Mouse (Mus musculus) hindbrain, postnatal 0 days (tissue): ENCODE measurements around the gene Akt3. TPM values are rescaled to one million over a fixed set of nuclear protein-coding genes. Genes with fewer than 3 reads are reported as not detected.
A peak's percentile ranks its signal among the peaks of the same experiment; 100 is the strongest.

Experiments used
- ATAC-seq: fragments of 200-750 bp; cut with Nextera tagmentation; 2 replicates; pipeline ENCODE4 v1.8.0; 2017; ENCODE audit warnings: mild to moderate bottlenecking, moderate TSS enrichment, moderate library complexity
- DNase-seq: peaks from one replicate; pipeline ENCODE4 v3.0.0-alpha.2; 2015; ENCODE audit warnings: low spot score
- H3K27ac ChIP-seq: fragments of 300-500 bp; sonication (generic); 2 replicates; pipeline ENCODE4 v1.5.1; 2014; ENCODE audit warnings: mild to moderate bottlenecking
- H3K27me3 ChIP-seq: fragments of 300-500 bp; sonication (generic); 2 replicates; pipeline ENCODE4 v1.6.1; 2014; ENCODE audit warnings: low read length, mixed read lengths; ENCODE audit not compliant: insufficient read depth
- H3K36me3 ChIP-seq: fragments of 300-500 bp; sonication (generic); 2 replicates; pipeline ENCODE4 v1.6.1; 2014; ENCODE audit warnings: low read length, mixed read lengths; ENCODE audit not compliant: insufficient read depth
- H3K4me1 ChIP-seq: fragments of 300-500 bp; sonication (generic); 2 replicates; pipeline ENCODE4 v1.6.1; 2014; ENCODE audit warnings: antibody characterized with exemption, low read length, mixed read lengths; ENCODE audit not compliant: insufficient read depth
- H3K4me2 ChIP-seq: fragments of 300-500 bp; sonication (generic); 2 replicates; pipeline ENCODE4 v1.6.1; 2014; ENCODE audit warnings: low read depth, mild to moderate bottlenecking, low read length, moderate library complexity, mixed read lengths
- H3K4me3 ChIP-seq: fragments of 300-500 bp; sonication (generic); 2 replicates; pipeline ENCODE4 v1.5.1; 2014; ENCODE audit warnings: low read length
- H3K9ac ChIP-seq: fragments of 300-500 bp; sonication (generic); replicated peaks from 2 replicates; pipeline ENCODE4 v1.6.1; 2014; ENCODE audit warnings: mild to moderate bottlenecking, low read length, moderate library complexity, mixed read lengths
- H3K9me3 ChIP-seq: fragments of 300-500 bp; sonication (generic); 2 replicates; pipeline ENCODE4 v1.6.1; 2016; ENCODE audit warnings: low read length, mixed read lengths
- CTCF ChIP-seq: IDR thresholded peaks from 2 replicates; pipeline ENCODE4 v1.5.1; 2016; ENCODE audit warnings: antibody characterized with exemption, control low read depth, low read depth
- WGBS: fragments of 180-500 bp; shearing (Covaris S2); extraction: QIAGEN DNeasy Blood & Tissue Kit; methylation state at CpG from one replicate; pipeline ENCODE4 v1.1.7; 2014; 5-methylcytosine and 5-hydroxymethylcytosine counted together
- polyA plus RNA-seq: library from polyadenylated mRNA; unstranded; fragments of >200 nt; fragmentation: Nextera tagmentation; extraction: Ambion mirVana; gene quantifications from 2 replicates; pipeline ENCODE4 v1.2.1, GENCODE M21; 2015
- total RNA-seq: library from RNA; depleted of rRNA; stranded (reverse); fragments of >200 nt; gene quantifications from 2 replicates; pipeline ENCODE4 v1.2.3, GENCODE M21; 2014

Gene Akt3
- total and polyA plus RNA-seq, 2 experiments from 2014 or later = 13.5 to 64.8 TPM

GRCm38 (mm10) chr1:177010607-177011302 is 247.2 kb downstream of the Akt3 start:
- no peak for TF ChIP-seq CTCF
- DNase-seq = no peak
- Histone ChIP-seq H3K27me3 (no peaks in the 10 kb centered on the region), H3K4me1 (peaks cover 20% of the 10 kb centered on the region; the same call in 1 of the 2 replicates), H3K9ac (no peak overlapping the region), H3K4me3 (no peak overlapping the region), H3K9me3 (no peaks in the 10 kb centered on the region), H3K27ac (peak overlapping the region; percentile 22; the same call in 1 of the 2 replicates), H3K36me3 (no peaks in the 10 kb centered on the region), H3K4me2 (no peak overlapping the region)
- 49% methylated on average over 6 of the region's 6 CpGs for WGBS
- no peak; the same call in 1 of the 2 replicates for ATAC-seq

DNA sequence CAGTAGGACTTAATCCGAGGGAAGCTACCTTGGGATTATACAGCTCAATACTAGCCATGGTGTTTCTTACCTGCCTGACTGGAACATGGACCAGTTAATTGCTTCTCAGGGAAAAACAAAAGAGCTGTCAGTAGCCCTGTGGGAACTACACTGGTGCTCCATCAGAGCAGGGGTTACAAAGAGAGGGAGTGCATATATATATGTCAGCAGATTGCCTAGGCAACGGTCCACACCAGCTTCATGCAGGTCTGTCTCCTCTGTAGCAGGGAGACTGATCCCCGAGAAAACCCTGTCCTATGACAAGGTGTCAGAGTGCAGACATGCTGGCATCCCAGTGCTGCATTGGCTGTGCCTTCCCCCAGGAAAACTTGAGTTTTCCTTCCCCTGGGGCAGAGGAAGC is 248.0 kb downstream of the Akt3 start:
- peak; percentile 50; the same call in 1 of the 2 replicates for ATAC-seq
- WGBS = 17% methylated on average over 3 of the region's 3 CpGs
- 0 out of 2 replicates have a peak overlapping the region, but pooled peaks have one; percentile 12 for H3K27ac ChIP-seq

GRCm38 (mm10) chr1:177008777-177009176 is 249.2 kb downstream of the Akt3 start:
- TF ChIP-seq CTCF = no peak
- H3K27ac ChIP-seq = no peak overlapping the region
- no peak for ATAC-seq

More for the DNA sequence above, 248.0 kb downstream of the Akt3 start:
- no peak overlapping the region for H3K9ac ChIP-seq
- DNase-seq = no peak
- no peaks in the 10 kb centered on the region for H3K9me3 ChIP-seq
- no peak for TF ChIP-seq CTCF
- peaks cover 16% of the 10 kb centered on the region; the same call in 1 of the 2 replicates for H3K4me1 ChIP-seq
- no peak overlapping the region for H3K4me2 ChIP-seq
- no peaks in the 10 kb centered on the region for H3K27me3 ChIP-seq
- H3K36me3 ChIP-seq = no peaks in the 10 kb centered on the region
- H3K4me3 ChIP-seq = no peak overlapping the region

DNA sequence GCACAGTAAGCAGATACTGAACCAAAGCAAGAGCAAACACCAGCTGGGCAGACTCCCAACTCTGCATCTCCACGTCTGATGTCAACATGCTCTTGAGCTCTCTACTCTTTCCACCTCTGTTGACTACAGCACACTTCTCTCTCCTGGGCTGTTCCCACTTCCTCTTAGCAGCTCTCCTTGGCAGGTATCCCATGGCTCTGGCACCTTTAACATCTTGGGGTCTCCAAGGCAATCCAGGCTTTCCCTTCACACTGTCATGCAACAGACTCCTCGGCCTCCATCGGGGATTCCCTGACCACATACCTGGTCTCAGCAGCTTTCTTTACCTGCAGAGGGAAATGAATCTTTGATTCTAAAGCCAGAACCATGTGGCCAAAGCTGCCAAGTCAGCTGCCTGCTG is 250.6 kb downstream of the Akt3 start:
- no peak overlapping the region for H3K4me2 ChIP-seq
- H3K27me3 ChIP-seq = no peaks in the 10 kb centered on the region
- DNase-seq = no peak
- H3K36me3 ChIP-seq = no peaks in the 10 kb centered on the region
- 81% methylated on average over 3 of the region's 3 CpGs for WGBS
- no peak overlapping the region for H3K9ac ChIP-seq
- no peak overlapping the region for H3K27ac ChIP-seq
- TF ChIP-seq CTCF = no peak
- ATAC-seq = no peak
- H3K9me3 ChIP-seq = no peaks in the 10 kb centered on the region
- H3K4me3 ChIP-seq = no peak overlapping the region
- H3K4me1 ChIP-seq = peaks cover 27% of the 10 kb centered on the region

More at GRCm38 (mm10) chr1:177008777-177009176, 249.2 kb downstream of the Akt3 start:
- DNase-seq = no peak
- no peak overlapping the region for H3K9ac ChIP-seq
- no peaks in the 10 kb centered on the region for H3K36me3 ChIP-seq
- no peaks in the 10 kb centered on the region for H3K9me3 ChIP-seq
- H3K27me3 ChIP-seq = no peaks in the 10 kb centered on the region
- whole genome bisulfite sequencing = 90% methylated on average over 1 of the region's 1 CpGs
- no peak overlapping the region for H3K4me3 ChIP-seq
- peaks cover 20% of the 10 kb centered on the region for H3K4me1 ChIP-seq
- no peak overlapping the region for H3K4me2 ChIP-seq

GRCm38 (mm10) chr1:177004041-177004741 is 253.8 kb downstream of the Akt3 start:
- DNase-seq = peak; percentile 25

DNA sequence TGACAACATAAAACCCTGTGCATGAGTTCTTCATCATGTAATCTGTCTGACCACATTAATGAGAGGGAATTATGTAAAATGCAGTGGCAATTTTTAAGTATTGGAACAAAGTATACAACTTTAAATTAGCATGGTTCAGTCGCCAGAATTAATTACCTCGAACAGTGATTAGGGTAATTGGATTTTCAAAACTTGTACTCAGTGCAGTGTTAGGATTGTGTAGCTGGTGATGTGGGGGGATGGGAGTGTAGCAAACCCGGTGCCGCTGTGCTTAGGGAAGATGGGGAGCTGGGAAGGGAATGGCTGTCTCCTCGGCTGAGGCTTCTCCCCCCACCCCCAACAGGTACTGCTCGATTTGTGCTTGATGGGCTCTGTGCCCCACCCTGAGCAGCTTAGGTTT is 255.1 kb downstream of the Akt3 start:
- H3K9ac ChIP-seq = no peak overlapping the region
- H3K4me3 ChIP-seq = no peak overlapping the region
- H3K9me3 ChIP-seq = no peaks in the 10 kb centered on the region
- TF ChIP-seq CTCF = no peak
- 47% methylated on average over 6 of the region's 6 CpGs for WGBS
- H3K4me2 ChIP-seq = no peak overlapping the region
- H3K4me1 ChIP-seq = peaks cover 24% of the 10 kb centered on the region
- ATAC-seq (no peak), DNase-seq (no peak)
- H3K27ac ChIP-seq = no peak overlapping the region
- no peaks in the 10 kb centered on the region for H3K27me3 ChIP-seq
- H3K36me3 ChIP-seq = no peaks in the 10 kb centered on the region

More at GRCm38 (mm10) chr1:177004041-177004741, 253.8 kb downstream of the Akt3 start:
- Histone ChIP-seq H3K4me2 (no peak overlapping the region), H3K4me1 (peaks cover 19% of the 10 kb centered on the region), H3K27me3 (no peaks in the 10 kb centered on the region), H3K27ac (peak overlapping the region; percentile 41; the same call in 1 of the 2 replicates), H3K36me3 (no peaks in the 10 kb centered on the region), H3K9ac (no peak overlapping the region), H3K9me3 (no peaks in the 10 kb centered on the region), H3K4me3 (no peak overlapping the region)
- WGBS = 46% methylated on average over 4 of the region's 4 CpGs
- no peak for TF ChIP-seq CTCF
- peak; percentile 61 for ATAC-seq
